Mouse (Mus musculus) C2C12 (cell line): Measurements from ENCODE around the gene Usp2.

Experiments
- CTCF ChIP-seq: IDR thresholded peaks from one replicate; pipeline ENCODE4 v1.5.1; 2011; ENCODE audit not compliant: control insufficient read depth, insufficient read depth, insufficient read length
- MYOD1 ChIP-seq: IDR thresholded peaks from one replicate; pipeline ENCODE4 v1.6.1; 2011; ENCODE audit warnings: low read depth; ENCODE audit not compliant: control insufficient read depth, insufficient read length

- TF ChIP-seq CTCF (no peak), MYOD1 (no peak)
Measured at GRCm38 (mm10) chr9:44020001-44020400, 46.8 kb upstream of the Usp2 start.
